Mouse (Mus musculus) embryonic fibroblast, embryonic 13.5 days (primary cell): Measurements from ENCODE around the gene Mtr.
"Not testable (repeated sequence)": the region's sequence is repeated elsewhere in the genome, so short reads cannot be mapped to it uniquely, and the experiment has no call there.

ENCODE experiments used
- CTCF ChIP-seq: IDR thresholded peaks from 2 replicates; pipeline ENCODE4 v1.5.1; 2011; ENCODE audit warnings: mild to moderate bottlenecking, control low read depth, low read length, moderate library complexity, borderline replicate concordance; ENCODE audit not compliant: insufficient read depth
- POLR2A ChIP-seq: IDR thresholded peaks from 2 replicates; pipeline ENCODE4 v1.6.1; 2011; ENCODE audit warnings: low read depth, mild to moderate bottlenecking, control low read depth, low read length, moderate library complexity

GRCm38 (mm10) chr13:12136461-12136860 lies 121.5 kb downstream of the Mtr start:
- TF ChIP-seq CTCF, POLR2A: not testable (repeated sequence)
